Mouse (Mus musculus) embryonic facial prominence, embryonic 10.5 days (tissue): ENCODE results near the gene C1qb. TPM values are rescaled to one million over a fixed set of nuclear protein-coding genes. Genes with fewer than 3 reads are reported as not detected.

ENCODE experiments used
- DNase-seq: peaks from one replicate; pipeline ENCODE4 v3.0.0-alpha.2; 2017; ENCODE audit warnings: low spot score
- H3K27ac ChIP-seq: fragments of 300-500 bp; sonication (generic); replicated peaks from 2 replicates; pipeline ENCODE4 v1.5.1; 2016; ENCODE audit warnings: mild to moderate bottlenecking
- H3K27me3 ChIP-seq: fragments of 300-500 bp; sonication (generic); replicated peaks from 2 replicates; pipeline ENCODE4 v1.6.1; 2016; ENCODE audit warnings: low read depth, mild to moderate bottlenecking; ENCODE audit not compliant: poor library complexity, severe bottlenecking
- H3K36me3 ChIP-seq: fragments of 300-500 bp; sonication (generic); replicated peaks from 2 replicates; pipeline ENCODE4 v1.6.1; 2016; ENCODE audit warnings: mild to moderate bottlenecking, moderate library complexity
- H3K4me1 ChIP-seq: fragments of 300-500 bp; sonication (generic); 2 replicates; pipeline ENCODE4 v1.6.1; 2016
- H3K4me3 ChIP-seq: fragments of 300-500 bp; sonication (generic); 2 replicates; pipeline ENCODE4 v1.5.1; 2016; ENCODE audit warnings: mild to moderate bottlenecking, moderate library complexity
- H3K9me3 ChIP-seq: fragments of 300-500 bp; sonication (generic); 2 replicates; pipeline ENCODE4 v1.6.1; 2016; ENCODE audit warnings: mild to moderate bottlenecking
- WGBS: fragments of 180-500 bp; shearing (Covaris S2); methylation state at CpG from one replicate; pipeline ENCODE4 v1.1.7; 2016; 5-methylcytosine and 5-hydroxymethylcytosine counted together
- polyA plus RNA-seq: library from polyadenylated mRNA; unstranded; fragments of >200 nt; fragmentation: Nextera tagmentation; extraction: Ambion mirVana; gene quantifications from 2 replicates; pipeline ENCODE4 v1.2.1, GENCODE M21; 2016

C1qb gene
- polyA plus RNA-seq = 17.0 and 20.1 TPM in 2 replicates

DNA sequence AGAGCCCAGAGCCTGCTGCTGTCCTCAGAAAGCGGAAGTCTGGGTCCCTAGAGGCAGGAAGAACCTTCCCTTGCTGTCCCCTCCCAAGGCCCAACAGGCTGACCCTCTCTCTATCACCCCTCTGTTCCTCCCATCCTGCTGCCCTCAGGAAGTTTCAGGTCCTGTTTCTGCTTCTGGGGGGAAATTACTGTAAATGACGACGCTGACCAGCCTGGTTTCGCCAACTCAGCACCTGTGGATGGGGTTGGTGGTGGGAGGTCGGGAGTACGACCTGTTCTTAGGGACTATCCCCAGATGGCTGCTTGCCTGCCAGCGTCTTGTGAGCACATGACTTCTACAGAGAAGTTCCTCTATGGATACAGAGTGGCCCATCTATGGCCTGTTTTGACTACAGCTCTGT is at the start of gene C1qb:
TSS of gene C1qb (minus strand) at position 87 of the 400 bp plus-strand sequence.
- H3K27me3 ChIP-seq = no peaks in the 10 kb centered on the region
- no peaks in the 10 kb centered on the region for H3K4me1 ChIP-seq
- no peak within 1 kb of the TSS for H3K4me3 ChIP-seq
- WGBS = 77% methylated on average over 7 of the region's 7 CpGs
- no peak within 1 kb of the TSS for H3K27ac ChIP-seq
- no peaks in the 10 kb centered on the region for H3K36me3 ChIP-seq
- H3K9me3 ChIP-seq = no peaks in the 10 kb centered on the region
- DNase-seq = no peak

DNA sequence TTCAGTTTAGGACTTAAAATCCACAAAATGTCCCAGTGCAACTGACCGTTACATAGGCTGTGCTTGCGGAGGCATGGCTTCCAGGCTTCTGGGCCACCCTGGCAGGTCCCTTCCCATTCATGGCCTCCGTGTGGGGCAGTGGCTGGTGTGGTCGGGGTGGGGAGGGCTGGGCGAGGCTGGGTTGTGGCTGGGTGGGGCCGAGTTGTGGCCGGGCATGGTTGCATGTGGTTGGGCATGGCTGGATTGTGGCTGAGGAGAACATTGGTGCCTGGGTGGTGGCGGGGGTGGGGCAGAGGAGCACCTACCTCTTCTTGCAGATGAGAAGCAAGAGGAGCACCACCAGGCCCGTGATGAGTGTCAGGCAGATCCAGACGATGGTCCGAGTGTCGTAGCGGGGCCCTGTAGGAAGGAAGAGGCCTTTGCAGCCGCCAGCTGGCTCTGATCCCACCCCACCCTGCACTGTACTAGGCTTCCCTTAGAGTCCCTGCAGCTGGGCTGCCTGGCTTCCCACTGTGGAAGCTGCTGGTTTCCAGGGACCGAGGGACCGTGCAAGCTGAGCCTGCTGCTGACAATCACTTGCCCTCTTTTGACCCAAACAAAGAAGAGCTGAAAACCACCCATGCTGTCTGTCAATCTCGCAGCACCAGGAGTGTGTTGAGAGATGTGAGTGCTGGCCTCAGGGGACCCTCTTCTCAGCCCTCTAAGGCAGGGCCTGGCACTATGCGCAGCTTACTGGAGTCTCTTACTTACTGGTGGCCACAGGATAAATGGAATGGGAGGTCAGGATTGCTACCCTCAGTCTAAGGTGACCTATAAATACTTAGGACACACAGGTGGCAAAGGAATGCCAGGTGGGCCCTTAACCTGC is 49.0 kb upstream of the C1qb start:
- no peaks in the 10 kb centered on the region for H3K9me3 ChIP-seq
- no peak for DNase-seq
- no peak overlapping the region for H3K4me3 ChIP-seq
- peaks cover 15% of the 10 kb centered on the region for H3K4me1 ChIP-seq
- H3K27me3 ChIP-seq = peaks cover 56% of the 10 kb centered on the region
- no peaks in the 10 kb centered on the region for H3K36me3 ChIP-seq
- H3K27ac ChIP-seq = no peak overlapping the region
- 57% methylated on average over 18 of the region's 18 CpGs for WGBS

GRCm38 (mm10) chr4:136930474-136930873 is 44.5 kb upstream of the C1qb start:
- Histone ChIP-seq H3K36me3 (no peaks in the 10 kb centered on the region), H3K4me1 (peaks cover 13% of the 10 kb centered on the region), H3K27me3 (peaks cover 48% of the 10 kb centered on the region), H3K4me3 (no peak overlapping the region), H3K27ac (no peak overlapping the region), H3K9me3 (no peaks in the 10 kb centered on the region)
- DNase-seq = no peak
- 86% methylated on average over 8 of the region's 8 CpGs for WGBS

- peak; percentile 52 for DNase-seq
- 12% methylated on average over 5 of the region's 5 CpGs for WGBS
- H3K9me3 ChIP-seq = no peaks in the 10 kb centered on the region
- peaks cover 57% of the 10 kb centered on the region for H3K27me3 ChIP-seq
- no peaks in the 10 kb centered on the region for H3K36me3 ChIP-seq
- H3K4me1 ChIP-seq = no peaks in the 10 kb centered on the region
- H3K27ac ChIP-seq = no peak overlapping the region
- H3K4me3 ChIP-seq = no peak overlapping the region
Observed at GRCm38 (mm10) chr4:136928928-136929327, 42.9 kb upstream of the C1qb start.

GRCm38 (mm10) chr4:136925804-136926203 is 39.8 kb upstream of the C1qb start:
- H3K4me1 ChIP-seq = no peaks in the 10 kb centered on the region
- no peak overlapping the region for H3K27ac ChIP-seq
- H3K27me3 ChIP-seq = peaks cover 42% of the 10 kb centered on the region
- DNase-seq = no peak
- no peak overlapping the region for H3K4me3 ChIP-seq
- H3K9me3 ChIP-seq = no peaks in the 10 kb centered on the region
- 12% methylated on average over 15 of the region's 15 CpGs for WGBS
- H3K36me3 ChIP-seq = no peaks in the 10 kb centered on the region

DNA sequence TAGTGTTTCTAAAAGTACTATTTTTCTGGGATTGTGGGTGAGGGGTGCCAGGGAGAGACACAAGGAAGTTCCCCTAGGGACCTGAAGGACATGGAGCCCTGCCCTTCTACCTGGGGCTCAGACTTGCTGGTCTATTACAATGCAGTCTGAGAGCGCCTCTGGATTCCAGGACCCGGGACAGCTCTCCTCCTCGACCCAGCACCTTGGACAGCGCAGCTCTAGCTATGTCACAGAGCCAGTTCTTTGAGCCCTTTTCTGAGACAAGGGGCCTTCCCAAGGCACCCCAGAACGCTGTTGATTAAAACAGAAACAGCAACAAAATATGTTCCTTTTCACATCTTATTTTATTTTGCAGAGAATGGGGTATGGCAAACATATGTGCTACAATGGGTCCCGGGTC is 38.5 kb upstream of the C1qb start:
- 5% methylated on average over 6 of the region's 6 CpGs for WGBS
- H3K4me1 ChIP-seq = no peaks in the 10 kb centered on the region
- DNase-seq = peak; percentile 87
- no peaks in the 10 kb centered on the region for H3K9me3 ChIP-seq
- peaks cover 36% of the 10 kb centered on the region for H3K27me3 ChIP-seq
- no peak overlapping the region for H3K4me3 ChIP-seq
- H3K36me3 ChIP-seq = no peaks in the 10 kb centered on the region
- H3K27ac ChIP-seq = no peak overlapping the region

DNA sequence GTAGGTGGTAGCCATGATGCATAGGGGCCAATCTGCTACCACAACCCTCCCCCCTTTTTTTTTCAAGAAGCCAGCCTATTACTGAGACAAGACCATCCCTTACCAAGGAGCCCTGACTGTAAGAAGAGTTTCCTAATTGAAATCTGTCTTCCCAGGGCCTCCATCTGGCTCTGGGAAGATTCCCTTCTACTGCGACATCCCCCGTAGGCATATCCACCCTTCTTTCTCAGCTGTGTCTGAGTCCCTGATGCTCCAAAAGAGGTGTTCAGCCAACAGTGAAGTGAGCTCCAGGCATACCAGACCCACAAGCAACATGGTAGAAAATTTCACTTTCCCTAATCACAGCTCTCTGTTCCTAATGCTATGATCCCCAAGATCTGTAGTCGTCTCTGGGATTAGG is 33.5 kb upstream of the C1qb start:
- Histone ChIP-seq H3K4me1 (peaks cover 8% of the 10 kb centered on the region), H3K27me3 (peaks cover 3% of the 10 kb centered on the region; the same call in 1 of the 2 replicates), H3K4me3 (no peak overlapping the region), H3K9me3 (no peaks in the 10 kb centered on the region), H3K36me3 (no peaks in the 10 kb centered on the region), H3K27ac (no peak overlapping the region)
- WGBS = 83% methylated on average over 3 of the region's 3 CpGs
- DNase-seq = no peak

DNA sequence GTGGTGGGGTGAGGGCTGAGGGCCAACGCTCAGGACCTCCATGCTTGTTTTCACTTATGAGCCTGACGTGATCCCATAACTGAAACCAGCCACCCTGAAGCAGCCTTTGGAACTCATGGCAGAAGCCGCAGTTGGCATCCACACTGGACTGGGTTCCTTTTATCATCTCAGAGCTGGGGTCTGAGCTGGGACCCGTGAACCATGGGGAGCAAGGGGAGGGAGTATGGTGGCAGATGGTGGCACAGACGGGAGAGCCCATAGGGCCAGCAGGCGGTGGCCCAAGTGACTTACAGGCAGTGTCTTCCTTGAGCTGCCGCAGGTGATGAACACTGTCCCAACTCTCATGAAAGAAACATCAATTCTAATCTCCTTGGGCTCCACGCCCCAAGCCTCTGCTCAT is 32.8 kb upstream of the C1qb start:
- 89% methylated on average over 8 of the region's 8 CpGs for WGBS
- Histone ChIP-seq H3K4me3 (no peak overlapping the region), H3K27me3 (peaks cover 6% of the 10 kb centered on the region; the same call in 1 of the 2 replicates), H3K36me3 (no peaks in the 10 kb centered on the region), H3K4me1 (peaks cover 8% of the 10 kb centered on the region), H3K9me3 (no peaks in the 10 kb centered on the region), H3K27ac (no peak overlapping the region)
- DNase-seq = no peak

GRCm38 (mm10) chr4:136917165-136917524 is 31.2 kb upstream of the C1qb start:
- Histone ChIP-seq H3K4me3 (no peak overlapping the region), H3K36me3 (no peaks in the 10 kb centered on the region), H3K4me1 (peaks cover 16% of the 10 kb centered on the region), H3K27me3 (peaks cover 15% of the 10 kb centered on the region), H3K9me3 (no peaks in the 10 kb centered on the region), H3K27ac (no peak overlapping the region)
- DNase-seq = no peak
- 49% methylated on average over 7 of the region's 7 CpGs for WGBS

- peaks cover 21% of the 10 kb centered on the region for H3K27me3 ChIP-seq
- H3K27ac ChIP-seq = no peak overlapping the region
- H3K9me3 ChIP-seq = no peaks in the 10 kb centered on the region
- 75% methylated on average over 20 of the region's 20 CpGs for WGBS
- H3K4me1 ChIP-seq = peaks cover 22% of the 10 kb centered on the region
- no peak for DNase-seq
- no peak overlapping the region for H3K4me3 ChIP-seq
- H3K36me3 ChIP-seq = no peaks in the 10 kb centered on the region
Observed at GRCm38 (mm10) chr4:136916359-136917164, 30.6 kb upstream of the C1qb start.

DNA sequence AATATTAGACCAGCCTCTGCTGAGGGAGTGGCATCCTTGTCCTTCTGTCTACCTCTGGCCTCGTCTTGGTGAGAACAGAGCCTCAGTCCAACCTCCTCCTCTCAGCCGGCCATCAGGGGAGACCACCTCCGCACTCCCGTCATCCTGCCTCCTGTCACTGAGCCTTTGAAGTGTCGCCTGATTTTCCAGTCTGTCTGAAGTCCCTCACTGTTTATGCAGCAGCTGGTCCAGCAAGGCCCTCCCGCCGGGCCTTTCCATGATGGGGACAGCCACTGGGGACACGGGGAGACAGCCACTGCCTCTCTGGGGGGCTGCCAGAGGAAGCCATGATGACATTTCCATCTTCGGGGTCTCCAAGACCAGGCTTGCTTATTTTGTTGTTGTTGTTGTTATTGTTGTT is 26.9 kb upstream of the C1qb start:
- H3K4me3 ChIP-seq = no peak overlapping the region
- no peaks in the 10 kb centered on the region for H3K36me3 ChIP-seq
- no peaks in the 10 kb centered on the region for H3K9me3 ChIP-seq
- no peak overlapping the region for H3K27ac ChIP-seq
- H3K4me1 ChIP-seq = peaks cover 31% of the 10 kb centered on the region
- peaks cover 48% of the 10 kb centered on the region for H3K27me3 ChIP-seq
- no peak for DNase-seq
- WGBS = 17% methylated on average over 9 of the region's 9 CpGs

- peaks cover 25% of the 10 kb centered on the region for H3K4me1 ChIP-seq
- H3K27me3 ChIP-seq = peaks cover 50% of the 10 kb centered on the region
- WGBS = 49% methylated on average over 9 of the region's 9 CpGs
Observed at GRCm38 (mm10) chr4:136911804-136912203, 25.8 kb upstream of the C1qb start.

More at GRCm38 (mm10) chr4:136911804-136912203, 25.8 kb upstream of the C1qb start:
- Histone ChIP-seq H3K27ac (no peak overlapping the region), H3K36me3 (no peaks in the 10 kb centered on the region), H3K4me3 (no peak overlapping the region), H3K9me3 (no peaks in the 10 kb centered on the region)
- DNase-seq = no peak
